Mouse (Mus musculus) E14TG2a.4 (cell line): Measurements from ENCODE around the gene Mad1l1.

Source experiments
- CTCF ChIP-seq: conservative IDR thresholded peaks from 2 replicates; pipeline ENCODE4 v1.5.1; 2014; ENCODE audit warnings: low read length
- NANOG ChIP-seq: IDR thresholded peaks from 2 replicates; pipeline ENCODE4 v1.6.1; 2014; ENCODE audit warnings: borderline replicate concordance, low read length, mixed read lengths
- POU5F1 ChIP-seq: IDR thresholded peaks from 2 replicates; pipeline ENCODE4 v1.6.1; 2014; ENCODE audit warnings: low read length, borderline replicate concordance

DNA sequence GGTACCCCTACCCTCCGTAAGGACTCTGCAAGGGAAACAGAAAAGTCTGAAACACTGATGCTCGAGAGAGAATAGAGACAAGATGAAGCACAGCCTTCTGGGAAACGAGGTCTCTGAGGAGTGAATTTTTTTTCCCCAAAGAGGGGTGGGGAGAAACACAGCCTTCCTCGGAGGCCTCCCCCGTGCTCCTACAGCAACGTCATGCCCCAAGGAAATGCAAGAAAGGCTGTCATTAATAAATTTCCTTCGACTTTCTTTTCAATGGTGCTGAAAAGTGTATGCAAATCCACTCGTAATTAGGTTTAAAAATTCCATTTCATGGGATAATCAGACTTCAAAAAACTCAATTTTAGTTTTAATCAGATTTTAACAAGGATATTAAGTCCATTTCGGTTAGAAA is 41.1 kb downstream of the Mad1l1 start:
- TF ChIP-seq CTCF: no peak
- no peak for TF ChIP-seq NANOG
- no peak for TF ChIP-seq POU5F1
